Mouse (Mus musculus) cerebellum, postnatal 10 days (tissue): ENCODE data around the gene Odf3.
A peak's percentile ranks its signal among the peaks of the same experiment; 100 is the strongest.
"Not testable (repeated sequence)": the region's sequence is repeated elsewhere in the genome, so short reads cannot be mapped to it uniquely, and the experiment has no call there.

Experiments
- DNase-seq, 2 experiments: peaks; one replicate each; pipeline ENCODE4 v3.0.0; 2021; ENCODE audit warnings: mixed read lengths in 2 of 2

Gene Odf3

DNA sequence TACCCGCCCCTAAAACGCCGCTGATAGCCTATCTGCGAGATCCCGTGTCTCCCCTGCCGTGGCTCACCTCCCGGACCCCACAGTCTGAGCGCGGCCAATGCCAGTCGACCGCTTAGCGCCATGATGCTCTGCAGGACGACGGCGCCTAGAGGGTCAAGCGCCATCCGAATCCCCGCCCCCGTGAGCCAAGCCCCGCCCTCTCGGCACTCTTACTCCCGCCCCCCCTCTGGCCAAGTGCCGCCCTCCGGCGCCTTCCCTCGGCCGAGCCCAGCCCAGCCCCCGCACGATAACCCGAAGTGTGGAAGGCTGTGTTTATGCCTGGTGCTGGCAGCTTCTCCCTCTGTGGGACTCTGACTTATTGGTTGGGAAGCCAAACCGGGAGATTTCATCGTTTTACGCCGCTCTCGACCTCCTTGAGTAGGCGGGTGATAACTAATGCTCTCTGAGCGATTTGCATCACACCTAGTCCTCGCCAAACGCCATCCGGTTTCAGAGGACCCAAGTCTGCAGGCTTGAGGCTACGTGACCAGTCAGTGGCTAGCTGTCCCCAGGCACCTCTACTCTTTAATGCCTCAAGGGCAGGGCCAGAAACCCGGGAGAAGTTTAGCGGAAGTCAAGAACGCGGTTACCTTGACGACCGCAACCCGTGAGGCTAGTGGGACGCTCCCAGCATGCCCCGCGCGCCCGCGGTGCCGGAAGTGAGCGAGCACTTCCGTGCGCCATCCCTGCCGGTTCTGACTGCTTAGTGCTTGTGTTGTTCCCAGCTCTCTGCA is 34.3 kb downstream of the Odf3 start, which contains the start of the genes Psmd13 and Sirt3:
Gene Psmd13, plus strand, starts transcription at position 273 of the 773 bp plus-strand sequence.
Gene Sirt3, minus strand, starts transcription at position 614 of the 773 bp plus-strand sequence.
- DNase-seq, result peak; percentile 98 to 99

DNA sequence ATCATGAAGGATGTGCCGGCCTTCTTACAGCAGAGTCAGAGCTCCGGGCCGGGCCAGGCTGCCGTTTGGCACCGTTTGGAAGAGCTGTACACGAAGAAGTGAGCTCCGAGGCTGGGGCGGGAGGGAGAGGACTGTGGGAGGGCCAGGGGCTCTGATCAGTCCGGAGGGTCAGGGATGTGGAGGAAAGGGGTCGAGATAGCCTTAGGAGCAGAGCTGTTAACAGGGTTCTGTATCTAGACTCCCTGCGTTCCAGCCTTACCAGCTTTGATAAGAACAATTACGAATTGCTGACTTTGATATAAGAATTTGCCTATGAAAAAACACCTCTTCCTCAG is 34.8 kb downstream of the Odf3 start:
- no peak for DNase-seq

DNA sequence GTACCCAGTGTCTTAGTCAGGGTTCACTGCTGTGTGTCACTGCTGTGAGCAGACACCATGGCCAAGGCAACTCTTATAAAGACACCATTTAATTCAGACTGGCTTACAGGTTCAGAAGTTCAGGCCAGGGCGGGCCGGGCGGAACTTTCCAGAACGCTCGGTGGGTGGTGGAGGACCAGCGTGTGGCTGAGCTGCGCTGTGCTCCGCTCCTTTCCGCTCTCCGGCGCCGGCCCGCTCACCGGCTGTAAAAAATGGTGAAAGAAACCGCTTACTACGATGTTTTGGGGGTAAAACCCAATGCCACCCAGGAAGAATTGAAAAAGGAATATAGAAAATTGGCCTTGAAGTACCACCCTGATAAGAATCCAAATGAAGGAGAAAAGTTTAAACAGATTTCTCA is 43.0 kb downstream of the Odf3 start:
- DNase-seq, result not testable (repeated sequence)

DNA sequence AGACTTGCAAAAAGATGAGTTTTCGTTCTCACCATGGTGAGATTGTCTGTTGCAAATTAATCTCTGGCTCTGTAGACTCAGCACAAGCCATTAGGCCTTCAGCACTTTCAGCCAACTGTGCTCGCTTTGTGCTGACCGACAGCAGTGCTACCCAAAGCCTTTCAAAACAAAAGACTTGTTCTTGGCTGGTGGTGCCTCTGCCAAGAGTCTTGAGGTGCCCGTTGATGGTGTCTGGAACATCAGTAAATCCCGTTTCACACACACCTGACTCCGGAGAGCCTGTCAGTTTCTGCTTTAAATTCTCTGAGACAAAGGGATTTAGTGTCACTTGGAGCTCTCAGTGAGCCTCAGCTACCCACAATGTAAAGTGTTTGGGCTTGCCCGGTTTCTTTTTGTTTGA is 46.4 kb downstream of the Odf3 start:
- DNase-seq, result no peak

DNA sequence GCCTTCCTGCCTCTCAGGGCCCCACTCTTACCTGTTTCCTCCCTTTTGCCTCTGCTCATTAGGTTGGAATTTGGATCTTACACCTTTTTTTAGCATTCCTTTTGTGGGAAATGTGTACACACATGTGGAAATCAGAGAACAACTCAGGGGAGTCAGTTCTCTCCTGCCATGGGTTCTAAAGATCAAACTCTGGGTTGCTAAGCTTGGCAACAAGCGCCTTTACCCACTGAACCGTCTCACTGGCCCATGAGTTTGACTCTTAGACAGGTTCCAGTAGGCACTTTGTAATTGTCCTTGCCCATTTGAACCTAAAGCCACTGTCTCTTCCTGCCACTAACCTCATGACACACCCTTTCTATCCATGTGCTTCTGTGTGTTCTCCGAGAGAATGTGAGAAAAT is 47.0 kb downstream of the Odf3 start:
- DNase-seq, result no peak

DNA sequence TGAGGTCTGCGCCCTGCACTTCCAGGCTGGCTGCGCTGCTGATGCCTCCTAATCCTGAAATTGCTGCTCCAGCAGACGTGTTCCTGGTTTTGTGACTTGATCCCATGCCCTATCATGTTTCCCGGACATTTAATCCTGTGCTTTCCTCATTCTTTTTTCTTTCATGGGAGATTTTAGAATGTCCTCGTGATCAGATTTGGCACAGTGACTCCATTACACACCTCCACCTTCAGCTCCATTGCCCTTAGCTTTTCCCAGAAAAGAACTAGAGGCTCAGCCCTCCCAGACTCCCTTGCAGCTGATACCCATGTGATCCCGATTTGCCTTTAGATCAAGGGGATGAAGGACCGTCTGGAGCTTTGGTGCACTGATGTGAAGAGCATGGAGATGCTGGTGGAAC is 50.3 kb downstream of the Odf3 start:
- no peak for DNase-seq

DNA sequence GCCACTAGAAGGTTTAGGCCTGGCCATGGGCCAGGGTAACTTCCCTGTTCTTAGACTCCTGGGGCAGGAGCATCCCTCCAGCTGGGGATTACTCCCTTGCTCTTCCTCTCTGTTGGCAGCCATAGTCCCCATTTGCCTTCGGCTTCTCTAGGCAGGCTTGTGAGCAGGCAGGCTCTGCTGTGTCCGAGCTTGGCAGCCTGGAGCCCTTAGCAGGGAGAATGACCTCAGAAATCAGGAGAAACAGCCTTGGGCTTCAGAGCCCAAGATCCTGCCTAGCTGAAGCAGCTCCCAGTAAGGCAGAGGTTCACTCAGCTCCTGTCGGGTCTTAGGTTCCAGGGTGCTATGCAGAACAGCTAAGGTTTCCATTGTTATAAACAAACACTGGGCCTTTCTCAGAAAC is 51.5 kb downstream of the Odf3 start:
- no peak for DNase-seq

DNA sequence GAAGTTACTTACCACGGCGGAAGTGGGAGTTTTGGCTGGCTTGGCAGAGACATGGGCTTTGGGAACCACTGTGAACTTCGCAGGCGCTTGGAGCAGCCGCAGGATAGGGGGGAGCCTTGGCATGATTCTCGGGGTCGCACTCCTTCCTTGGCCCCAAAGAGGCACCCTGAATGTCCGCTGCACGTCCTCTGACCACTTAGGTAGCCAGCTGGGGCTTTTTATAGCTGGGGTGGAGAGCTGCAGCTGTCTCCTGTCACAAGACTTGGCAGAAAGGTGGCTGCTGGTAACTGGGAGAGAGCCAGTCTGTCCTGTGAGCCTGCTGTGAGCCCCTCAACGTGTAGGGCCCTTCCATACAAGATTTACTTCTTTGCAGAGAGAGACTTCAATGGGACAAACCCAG is 52.6 kb downstream of the Odf3 start, which contains the start of gene Cox8b:
Gene Cox8b, minus strand, starts transcription at position 227 of the 400 bp plus-strand sequence.
- peak; percentile 38 to 42 for DNase-seq
